11 mouse cellular contexts compared by ENCODE assay signal in the genomic region with DNA sequence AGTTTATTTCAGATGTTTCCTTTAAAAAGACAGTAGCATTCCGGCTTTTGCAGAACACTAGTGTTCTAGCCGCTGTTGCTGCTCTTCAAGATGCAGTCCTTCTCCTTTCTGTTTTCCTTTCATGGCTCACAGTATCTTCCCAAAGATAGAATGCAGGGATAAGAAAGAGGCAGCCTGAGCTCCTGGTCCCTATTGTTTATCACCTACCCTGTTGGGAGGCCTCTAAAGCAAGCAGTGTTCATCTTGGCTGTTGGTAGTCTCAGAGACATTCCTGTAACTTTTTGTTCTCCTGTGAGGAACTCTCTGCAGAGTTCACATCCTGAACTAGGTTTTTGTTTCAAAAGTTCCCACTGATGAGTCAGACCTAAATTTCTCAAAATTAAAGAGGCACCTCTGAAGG. TPM values are rescaled to one million over a fixed set of nuclear protein-coding genes. Genes with fewer than 3 reads are reported as not detected.
DNase-seq lines count a peak whose midpoint lies in the region; ATAC-seq and TF ChIP-seq lines count a peak whose summit lies in the region.
"Had no signal": no experiment of that assay in that cellular context is flagged by ENCODE, and none has a peak within 500 bp of the region (broad histone marks: within the 10 kb centered on the region; RNA-seq: fewer than 3 reads in every experiment).

No protein-coding gene starts in this region.

- no peak for TF ChIP-seq RAD21 in MEL (IDR thresholded peaks at IDR 0.05; ENCODE audit: low read depth, low read length)

- no peak for TF ChIP-seq CTCF in kidney, adult 2 months (conservative IDR thresholded peaks at IDR 0.05; ENCODE audit: insufficient read depth, insufficient read length, low read depth, low read length)
- no peak for TF ChIP-seq CTCF in MEL (IDR thresholded peaks at IDR 0.05 in 2 of 3, conservative IDR thresholded peaks at IDR 0.05 in 1 of 3; ENCODE audit: control insufficient read depth in 1 of 3, insufficient read depth in 1 of 3, low read depth in 2 of 3, low read length in 3 of 3, poor library complexity in 1 of 3, severe bottlenecking in 1 of 3)
- TF ChIP-seq CTCF in cerebellum, adult 2 months (IDR thresholded peaks at IDR 0.05; ENCODE audit: borderline replicate concordance, insufficient read depth, low read depth, low read length): no peak

- peak overlapping the region; percentile 1; the same call in 1 of the 2 replicates for H3K4me2 ChIP-seq in intestine, embryonic 16.5 days (ENCODE audit: low read depth, low read length)
- H3K4me2 ChIP-seq: liver, embryonic 12.5 days had no signal

- no peaks in the 10 kb centered on the region; the same call in 1 of the 2 replicates for H3K4me1 ChIP-seq in kidney, adult 2 months (ENCODE audit: control insufficient read depth, insufficient read depth, low read length)
- H3K4me1 ChIP-seq in MEL (ENCODE audit: control insufficient read depth in 1 of 2, insufficient read depth in 2 of 2, low read length in 2 of 2): no peaks in the 10 kb centered on the region; a peak in 1 of 4 replicates
- H3K4me1 ChIP-seq in intestine, embryonic 16.5 days (ENCODE audit: control insufficient read depth, insufficient read depth, low read length): peaks cover 13% of the 10 kb centered on the region; the same call in 1 of the 2 replicates
- no peaks in the 10 kb centered on the region for H3K4me1 ChIP-seq in cerebellum, adult 2 months (ENCODE audit: control insufficient read depth, insufficient read depth, low read length)

- no peak overlapping the region for H3K9ac ChIP-seq in MEL (ENCODE audit: control insufficient read depth, low read depth, low read length, poor library complexity, severe bottlenecking)
- H3K9ac ChIP-seq in intestine, embryonic 16.5 days (ENCODE audit: low read depth, low read length): peak overlapping the region; percentile 21; the same call in 1 of the 2 replicates
- H3K9ac ChIP-seq: liver, embryonic 12.5 days had no signal

- H3K79me2 ChIP-seq in MEL (ENCODE audit: control insufficient read depth, insufficient read depth, low read length, poor library complexity): peaks cover 5% of the 10 kb centered on the region; the same call in 1 of the 2 replicates

- no peak for TF ChIP-seq EP300 in MEL (IDR thresholded peaks at IDR 0.05; ENCODE audit: low read depth in 1 of 2, low read length in 2 of 2)

- TF ChIP-seq POLR2A in kidney, adult 2 months (IDR thresholded peaks at IDR 0.05; ENCODE audit: low read depth, low read length): no peak
- TF ChIP-seq POLR2A in MEL (IDR thresholded peaks at IDR 0.05; ENCODE audit: control insufficient read depth in 1 of 2, insufficient read depth in 1 of 2, low read depth in 1 of 2, low read length in 2 of 2, poor library complexity in 1 of 2): no peak
- TF ChIP-seq POLR2A in cerebellum, adult 2 months (IDR thresholded peaks at IDR 0.05; ENCODE audit: borderline replicate concordance, insufficient read depth, low read length): no peak

- no peak overlapping the region for H3K4me3 ChIP-seq in kidney, adult 2 months (ENCODE audit: insufficient read depth, low read depth, low read length)
- no peak overlapping the region for H3K4me3 ChIP-seq in MEL (ENCODE audit: control insufficient read depth in 1 of 2, insufficient read depth in 1 of 2, low read depth in 2 of 2, low read length in 2 of 2)
- no peak overlapping the region for H3K4me3 ChIP-seq in intestine, embryonic 16.5 days (ENCODE audit: low read length)
- H3K4me3 ChIP-seq in cerebellum, adult 2 months (replicated peaks; ENCODE audit: insufficient read depth, low read depth, low read length): no peak overlapping the region
- H3K4me3 ChIP-seq: liver, embryonic 12.5 days had no signal

- peak; percentile 56 for DNase-seq in adrenal gland, adult 2 months
- DNase-seq in adrenal gland, postnatal 36 days: no peak
- no peak for DNase-seq in kidney, adult 2 months
- DNase-seq in kidney, postnatal 36 days: no peak
- DNase-seq in MEL (ENCODE audit: low read depth, low spot score): no peak
- no peak for DNase-seq in cerebellum, adult 2 months
- DNase-seq: adrenal gland, adult 8-10 months; thymus, postnatal 36 days had no signal

- no peaks in the 10 kb centered on the region for H3K9me3 ChIP-seq in MEL (replicated peaks; ENCODE audit: insufficient read depth, low read length)
- no peaks in the 10 kb centered on the region for H3K9me3 ChIP-seq in intestine, embryonic 16.5 days (ENCODE audit: control insufficient read depth, low read length)
- H3K9me3 ChIP-seq: liver, embryonic 12.5 days had no signal

- H3K27me3 ChIP-seq in kidney, adult 2 months (replicated peaks; ENCODE audit: control insufficient read depth, insufficient read depth, low read length): 0 out of 2 replicates have a peak, but pooled peaks cover under 1% of the 10 kb centered on the region
- no peaks in the 10 kb centered on the region for H3K27me3 ChIP-seq in MEL (ENCODE audit: control insufficient read depth in 1 of 2, insufficient read depth in 2 of 2, low read length in 2 of 2)
- no peaks in the 10 kb centered on the region for H3K27me3 ChIP-seq in intestine, embryonic 16.5 days (replicated peaks; ENCODE audit: control insufficient read depth, insufficient read depth, low read length)
- H3K27me3 ChIP-seq in cerebellum, adult 2 months (ENCODE audit: control insufficient read depth, insufficient read depth, low read length): no peaks in the 10 kb centered on the region

- H3K27ac ChIP-seq in kidney, adult 2 months (ENCODE audit: insufficient read depth, low read depth, low read length): 0 out of 2 replicates have a peak overlapping the region, but pooled peaks have one; percentile 27
- no peak overlapping the region for H3K27ac ChIP-seq in MEL (ENCODE audit: control insufficient read depth, low read depth, low read length)
- H3K27ac ChIP-seq in intestine, embryonic 16.5 days (ENCODE audit: low read length): peak overlapping the region; percentile 40; the same call in 1 of the 2 replicates
- H3K27ac ChIP-seq in cerebellum, adult 2 months (ENCODE audit: insufficient read depth, low read length): no peak overlapping the region
- H3K27ac ChIP-seq: liver, embryonic 12.5 days had no signal

- WGBS in kidney, adult 2 months: 68% methylated on average over 2 of the region's 2 CpGs
- 36% methylated on average over 2 of the region's 2 CpGs for WGBS in intestine, embryonic 16.5 days
- 96% methylated on average over 2 of the region's 2 CpGs for WGBS in cerebellum, adult 2 months

- ATAC-seq in intestine, embryonic 16.5 days: no peak
- no peak for ATAC-seq in erythroid progenitor cell, adult 5-6 weeks (replicated peaks; ENCODE audit: low FRiP score, poor library complexity, severe bottlenecking)
- ATAC-seq: liver, embryonic 12.5 days had no signal

- no peaks in the 10 kb centered on the region for H3K36me3 ChIP-seq in kidney, adult 2 months (ENCODE audit: control insufficient read depth, insufficient read depth, low read length)
- peaks cover 0 to 5% of the 10 kb centered on the region in 2 experiments; a peak in 1 of 4 replicates for H3K36me3 ChIP-seq in MEL (ENCODE audit: control insufficient read depth in 1 of 2, insufficient read depth in 2 of 2, low read length in 2 of 2)
- no peaks in the 10 kb centered on the region for H3K36me3 ChIP-seq in intestine, embryonic 16.5 days (ENCODE audit: control insufficient read depth, insufficient read depth, low read length)
- H3K36me3 ChIP-seq: liver, embryonic 12.5 days had no signal

TF ChIP-seq in MEL, 35 proteins besides CTCF, POLR2A, EP300 and RAD21:
- 0 out of 2 replicates have a peak, but pooled peaks have one; percentile 6 for TF ChIP-seq SMC3 (IDR thresholded peaks at IDR 0.05; ENCODE audit: low read depth, low read length)
- TF ChIP-seq MYC (IDR thresholded peaks at IDR 0.05; ENCODE audit: low read depth, low read length): no peak

RNA-seq across cellular contexts. Expression of a gene that starts 3.8 kb away (rescaled TPM):
- total RNA-seq in adrenal gland, adult 2 months (2021): 10 to 100 TPM; 45.9 to 50.7 TPM
- polyA plus RNA-seq in adrenal gland, adult 2 months (2012; rRNA removed): 22.6 and 27.5 TPM in 2 replicates
- total RNA-seq in adrenal gland, postnatal 36 days (2021): 10 to 100 TPM; 56.0 to 57.4 TPM
- polyA plus RNA-seq in kidney, adult 2 months (2012; rRNA removed): 6.2 TPM in 2 replicates
- 15.3 and 16.5 TPM in 2 replicates for total RNA-seq in MEL (2012; rRNA removed)
- 1 to 10 TPM in 1 of 2 experiments, not detected in 1; 8.2 TPM for polyA plus RNA-seq in MEL (2012; ENCODE audit: insufficient read depth in 1 of 2, insufficient read length in 2 of 2, low read depth in 1 of 2, low replicate concordance in 2 of 2, missing spikeins in 1 of 2)
- polyA plus RNA-seq in intestine, embryonic 16.5 days (2015; fragmentation: Nextera tagmentation; extraction: Ambion mirVana): 76.1 and 84.7 TPM in 2 replicates
- total RNA-seq in erythroid progenitor cell, adult 5-6 weeks (2015; ENCODE audit: low replicate concordance): 6.1 and 8.0 TPM in 2 replicates
- total RNA-seq in erythroid progenitor cell, adult 5-6 weeks (2017; ENCODE audit: low replicate concordance): 1.8 and 3.5 TPM in 2 replicates
- polyA plus RNA-seq in cerebellum, adult 2 months (2012; rRNA removed): 45.9 and 46.3 TPM in 2 replicates

Comparison
In these comparisons a context has a peak if more than half of its experiments do, and no peak if none do; other contexts are left out.
1. H3K27ac ChIP-seq: peak in kidney, adult 2 months (single experiment) and intestine, embryonic 16.5 days (single experiment); none in MEL (single experiment) and cerebellum, adult 2 months (single experiment).